Mouse (Mus musculus): ENCODE data around the gene Psma6. TPM values are rescaled to one million over a fixed set of nuclear protein-coding genes. Genes with fewer than 3 reads are reported as not detected.
"Not testable (repeated sequence)": the region's sequence is repeated elsewhere in the genome, so short reads cannot be mapped to it uniquely, and the experiment has no call there.

Gene Psma6
- total RNA-seq, 2 experiments from 2014 or later: 150 to 157 TPM

- intact Hi-C loops (cut with DNase I): no loop called here
- DNase-seq (ENCODE audit: low spot score): no peak
These were observed 5.4 kb downstream of the Psma6 start for GRCm38 (mm10) chr12:55389132-55390081.

- no peak for DNase-seq (ENCODE audit: low spot score)
- intact Hi-C loops (cut with DNase I): no loop called here
These were observed 8.1 kb downstream of the Psma6 start for GRCm38 (mm10) chr12:55392120-55392519.

GRCm38 (mm10) chr12:55392733-55393577 is 8.9 kb downstream of the Psma6 start:
- DNase-seq (ENCODE audit: low spot score): no peak
- intact Hi-C loops (cut with DNase I): no loop called here

- intact Hi-C loops (cut with DNase I); DNase-seq (ENCODE audit: low spot score): not testable (repeated sequence)
These were observed 11.6 kb downstream of the Psma6 start for GRCm38 (mm10) chr12:55395601-55396000.

GRCm38 (mm10) chr12:55396536-55396935 is 12.5 kb downstream of the Psma6 start:
- DNase-seq (ENCODE audit: low spot score): no peak
- intact Hi-C loops (cut with DNase I): no loop called here

GRCm38 (mm10) chr12:55397544-55398239 is 13.7 kb downstream of the Psma6 start:
- intact Hi-C loops (cut with DNase I): loop anchor here (1.0 kb wide), 1 partner anchor 96 kb away; no protein-coding TSS in a partner anchor
- peak; percentile 31 for DNase-seq (ENCODE audit: low spot score)

GRCm38 (mm10) chr12:55398240-55399127 is 14.5 kb downstream of the Psma6 start:
- peak; percentile 86 for DNase-seq (ENCODE audit: low spot score)
- intact Hi-C loops (cut with DNase I): loop anchor here (1.0 kb wide), 1 partner anchor 95 kb away; no protein-coding TSS in a partner anchor

GRCm38 (mm10) chr12:55399128-55399677 is 15.2 kb downstream of the Psma6 start:
- no peak for DNase-seq (ENCODE audit: low spot score)
- intact Hi-C loops (cut with DNase I): no loop called here

GRCm38 (mm10) chr12:55407888-55408287 is 23.9 kb downstream of the Psma6 start:
- DNase-seq (ENCODE audit: low spot score): no peak
- intact Hi-C loops (cut with DNase I): no loop called here

- intact Hi-C loops (cut with DNase I): no loop called here
These were observed 31.2 kb downstream of the Psma6 start for GRCm38 (mm10) chr12:55415255-55415654.

GRCm38 (mm10) chr12:55415762-55416161 is 31.7 kb downstream of the Psma6 start:
- DNase-seq (ENCODE audit: low spot score): no peak
- intact Hi-C loops (cut with DNase I): no loop called here

More at GRCm38 (mm10) chr12:55415255-55415654, 31.2 kb downstream of the Psma6 start:
- DNase-seq (ENCODE audit: low spot score): no peak

GRCm38 (mm10) chr12:55420220-55420619 is 36.2 kb downstream of the Psma6 start:
- intact Hi-C loops (cut with DNase I): no loop called here
- DNase-seq (ENCODE audit: low spot score): no peak

GRCm38 (mm10) chr12:55422057-55422456 is 38.0 kb downstream of the Psma6 start:
- intact Hi-C loops (cut with DNase I): no loop called here
- no peak for DNase-seq (ENCODE audit: low spot score)

- intact Hi-C loops (cut with DNase I): no loop called here
- DNase-seq (ENCODE audit: low spot score): no peak
These were observed 42.3 kb downstream of the Psma6 start for GRCm38 (mm10) chr12:55426300-55426699.

GRCm38 (mm10) chr12:55429201-55429600 is 45.2 kb downstream of the Psma6 start:
- intact Hi-C loops (cut with DNase I): no loop called here
- no peak for DNase-seq (ENCODE audit: low spot score)

GRCm38 (mm10) chr12:55429956-55430355 is 45.9 kb downstream of the Psma6 start:
- intact Hi-C loops (cut with DNase I): no loop called here
- DNase-seq (ENCODE audit: low spot score): no peak

- intact Hi-C loops (cut with DNase I): no loop called here
- no peak for DNase-seq (ENCODE audit: low spot score)
These were observed 48.4 kb downstream of the Psma6 start for GRCm38 (mm10) chr12:55432284-55432919.

GRCm38 (mm10) chr12:55432920-55433284 is 48.9 kb downstream of the Psma6 start:
- intact Hi-C loops (cut with DNase I): no loop called here
- DNase-seq (ENCODE audit: low spot score): no peak
